Mouse (Mus musculus) limb, embryonic 12.5 days (tissue): ENCODE data around the gene Olfr54. TPM values are rescaled to one million over a fixed set of nuclear protein-coding genes. Genes with fewer than 3 reads are reported as not detected.
"Not testable (repeated sequence)": the region's sequence is repeated elsewhere in the genome, so short reads cannot be mapped to it uniquely, and the experiment has no call there.

Experiments
- ATAC-seq: fragments of 200-750 bp; cut with Nextera tagmentation; 2 replicates; pipeline ENCODE4 v1.8.0; 2017; ENCODE audit warnings: low read depth, moderate TSS enrichment; ENCODE audit not compliant: insufficient number of reproducible peaks, insufficient read depth, low FRiP score, low TSS enrichment
- H3K27ac ChIP-seq: fragments of 300-500 bp; sonication (generic); 2 replicates; pipeline ENCODE4 v1.5.1; 2016; ENCODE audit warnings: mild to moderate bottlenecking, moderate library complexity
- H3K27me3 ChIP-seq: fragments of 300-500 bp; sonication (generic); 2 replicates; pipeline ENCODE4 v1.6.1; 2016; ENCODE audit warnings: mild to moderate bottlenecking, moderate library complexity
- H3K36me3 ChIP-seq: fragments of 300-500 bp; sonication (generic); 2 replicates; pipeline ENCODE4 v1.6.1; 2016; ENCODE audit warnings: mild to moderate bottlenecking, moderate library complexity
- H3K4me1 ChIP-seq: fragments of 300-500 bp; sonication (generic); replicated peaks from 2 replicates; pipeline ENCODE4 v1.6.1; 2016
- H3K4me2 ChIP-seq: fragments of 300-500 bp; sonication (generic); 2 replicates; pipeline ENCODE4 v1.6.1; 2016; ENCODE audit warnings: mild to moderate bottlenecking, moderate library complexity
- H3K4me3 ChIP-seq: fragments of 300-500 bp; sonication (generic); replicated peaks from 2 replicates; pipeline ENCODE4 v1.5.1; 2016; ENCODE audit warnings: mild to moderate bottlenecking
- H3K9ac ChIP-seq: fragments of 300-500 bp; sonication (generic); replicated peaks from 2 replicates; pipeline ENCODE4 v1.6.1; 2016; ENCODE audit warnings: mild to moderate bottlenecking, moderate library complexity
- H3K9me3 ChIP-seq: fragments of 300-500 bp; sonication (generic); 2 replicates; pipeline ENCODE4 v1.6.1; 2016; ENCODE audit warnings: mild to moderate bottlenecking, moderate library complexity
- WGBS: fragments of 180-500 bp; shearing (Covaris S2); methylation state at CpG from one replicate; pipeline ENCODE4 v1.1.7; 2016; 5-methylcytosine and 5-hydroxymethylcytosine counted together
- polyA plus RNA-seq: library from polyadenylated mRNA; unstranded; fragments of >200 nt; fragmentation: Nextera tagmentation; extraction: Ambion mirVana; gene quantifications from 2 replicates; pipeline ENCODE4 v1.2.1, GENCODE M21; 2016

Gene Olfr54
- polyA plus RNA-seq: not detected in 2 replicates

DNA sequence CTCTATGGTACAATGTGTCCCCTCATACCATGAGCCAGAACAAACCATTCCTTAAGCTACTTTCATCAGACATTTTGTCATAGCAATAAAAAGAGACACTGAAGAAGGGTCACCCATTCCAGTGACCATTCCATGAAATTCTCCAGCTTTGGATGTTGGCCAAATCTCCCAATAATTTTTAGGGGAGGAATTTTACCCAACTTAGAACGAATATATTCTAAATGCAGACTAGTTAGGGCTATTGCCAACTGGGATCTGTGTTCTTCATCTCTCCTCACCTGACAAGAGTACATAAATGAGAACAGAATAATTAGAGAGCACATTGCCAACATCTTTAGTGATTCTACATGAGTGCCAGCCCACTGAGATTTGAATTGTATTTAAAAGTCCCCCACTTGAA lies at the start of gene Olfr54:
TSS of gene Olfr54 (plus strand) at position 301 of the 400 bp plus-strand sequence.
- Histone ChIP-seq H3K9ac (no peak within 1 kb of the TSS), H3K4me2 (no peak within 1 kb of the TSS), H3K27ac (no peak within 1 kb of the TSS), H3K36me3 (no peaks in the 10 kb centered on the region), H3K4me1 (no peaks in the 10 kb centered on the region), H3K4me3 (no peak within 1 kb of the TSS), H3K27me3 (no peaks in the 10 kb centered on the region), H3K9me3 (peaks cover 3% of the 10 kb centered on the region; the same call in 1 of the 2 replicates)
- no peak for ATAC-seq
- 77% methylated on average over 1 of the region's 1 CpGs for WGBS

- no peak overlapping the region for H3K9ac ChIP-seq
- no peak overlapping the region for H3K4me3 ChIP-seq
- H3K4me2 ChIP-seq: no peak overlapping the region
- H3K9me3 ChIP-seq: no peaks in the 10 kb centered on the region
- ATAC-seq: no peak
- H3K4me1 ChIP-seq: no peaks in the 10 kb centered on the region
- H3K27me3 ChIP-seq: no peaks in the 10 kb centered on the region
- H3K36me3 ChIP-seq: no peaks in the 10 kb centered on the region
- no peak overlapping the region for H3K27ac ChIP-seq
- 78% methylated on average over 2 of the region's 2 CpGs for WGBS
Observed at GRCm38 (mm10) chr11:50964886-50965285, 49.1 kb upstream of the Olfr54 start.

DNA sequence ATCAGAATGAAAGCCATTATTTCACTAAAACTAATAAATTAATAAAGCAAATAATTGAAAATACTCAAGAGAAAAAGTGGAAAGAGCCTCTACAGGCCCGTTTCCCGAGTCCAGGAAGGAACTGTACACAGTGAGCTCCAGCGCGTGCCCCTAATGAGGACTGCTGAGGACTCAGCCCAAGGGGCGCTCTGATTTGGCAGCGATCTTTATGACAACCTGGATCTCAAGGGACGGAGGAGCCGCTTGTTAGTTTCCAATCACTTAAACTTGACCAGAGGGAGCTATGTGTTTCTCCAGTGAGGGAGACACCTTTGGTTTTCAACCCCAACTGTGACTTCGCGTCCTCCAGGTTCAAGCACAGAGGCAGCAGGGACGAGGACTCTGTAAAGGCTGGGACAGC lies 47.8 kb upstream of the Olfr54 start, which contains the start of gene Olfr1378:
TSS of gene Olfr1378 (plus strand) at position 301 of the 400 bp plus-strand sequence.
- 82% methylated on average over 11 of the region's 11 CpGs for WGBS
- H3K9me3 ChIP-seq: no peaks in the 10 kb centered on the region
- ATAC-seq: no peak
- H3K9ac ChIP-seq: no peak within 1 kb of the TSS
- no peaks in the 10 kb centered on the region for H3K4me1 ChIP-seq
- no peaks in the 10 kb centered on the region for H3K36me3 ChIP-seq
- H3K27me3 ChIP-seq: no peaks in the 10 kb centered on the region
- H3K4me3 ChIP-seq: no peak within 1 kb of the TSS
- H3K4me2 ChIP-seq: no peak within 1 kb of the TSS
- no peak within 1 kb of the TSS for H3K27ac ChIP-seq

DNA sequence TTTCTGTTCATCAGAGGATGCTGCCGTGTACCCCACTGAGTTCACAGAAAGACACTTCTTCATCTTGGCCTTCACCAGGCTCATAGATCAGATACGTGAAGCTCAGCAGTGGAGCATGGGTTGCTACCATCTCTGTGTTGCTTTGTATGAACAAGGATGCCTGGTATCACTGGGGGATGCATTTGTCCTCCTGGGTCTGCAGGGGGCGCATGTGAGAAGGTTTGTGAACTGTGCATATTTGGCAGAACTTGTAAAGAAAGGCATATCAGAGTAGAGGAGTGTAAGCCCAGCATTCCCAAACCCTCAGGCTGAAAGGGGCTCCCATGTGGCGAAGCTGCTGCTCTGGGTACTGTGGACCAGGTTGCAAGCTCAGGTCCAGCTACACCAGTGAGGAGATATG lies 36.8 kb upstream of the Olfr54 start:
- no peaks in the 10 kb centered on the region for H3K9me3 ChIP-seq

DNA sequence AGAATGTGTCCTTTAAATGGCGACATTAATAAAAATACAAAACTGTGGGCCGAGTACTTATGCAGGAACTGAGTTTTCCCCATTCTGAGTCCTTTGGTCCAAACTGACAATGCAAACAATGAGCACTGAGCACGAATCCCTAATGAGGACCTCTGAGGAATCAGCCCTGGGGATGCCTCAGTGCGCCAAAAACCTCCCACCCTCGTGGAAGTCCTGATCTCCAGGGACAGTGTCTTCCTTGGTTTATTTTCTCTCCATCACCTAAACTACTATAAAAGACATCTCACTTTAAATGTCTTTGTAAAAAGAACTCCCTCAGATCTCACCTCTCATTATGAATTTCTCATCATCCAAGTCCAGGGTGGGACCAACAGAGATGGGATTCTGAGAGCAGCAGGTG lies 32.4 kb upstream of the Olfr54 start, which contains the start of gene Olfr1377:
TSS of gene Olfr1377 (plus strand) at position 301 of the 400 bp plus-strand sequence.
- no peak for ATAC-seq
- Histone ChIP-seq H3K4me3 (no peak within 1 kb of the TSS), H3K9me3 (no peaks in the 10 kb centered on the region), H3K4me2 (no peak within 1 kb of the TSS), H3K27ac (no peak within 1 kb of the TSS), H3K9ac (no peak within 1 kb of the TSS), H3K4me1 (no peaks in the 10 kb centered on the region), H3K36me3 (no peaks in the 10 kb centered on the region), H3K27me3 (no peaks in the 10 kb centered on the region)
- WGBS: 72% methylated on average over 5 of the region's 5 CpGs

More for the DNA sequence above, 36.8 kb upstream of the Olfr54 start:
- Histone ChIP-seq H3K27ac (no peak overlapping the region), H3K27me3 (no peaks in the 10 kb centered on the region), H3K4me2 (no peak overlapping the region), H3K36me3 (no peaks in the 10 kb centered on the region), H3K4me1 (no peaks in the 10 kb centered on the region), H3K9ac (no peak overlapping the region), H3K4me3 (no peak overlapping the region)
- no peak for ATAC-seq
- WGBS: 79% methylated on average over 4 of the region's 4 CpGs

DNA sequence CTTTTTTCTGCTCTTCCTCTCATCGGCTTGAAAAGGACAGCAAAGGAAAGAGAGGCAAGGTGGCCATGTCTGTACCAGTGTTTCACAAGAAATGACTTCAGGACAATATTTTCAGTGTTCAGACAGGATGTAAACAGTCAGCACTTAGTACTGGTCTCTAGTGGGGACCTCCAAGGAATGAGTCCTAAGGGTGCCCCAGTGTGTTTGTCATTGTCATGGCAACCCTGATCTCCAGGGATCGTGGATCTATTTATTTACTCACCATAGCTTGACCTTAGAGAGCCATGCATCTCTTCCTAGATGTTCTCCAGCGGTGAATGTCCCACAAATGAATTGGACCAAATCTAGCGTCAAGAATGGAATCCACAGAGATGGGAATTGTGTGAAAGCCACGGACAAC lies 10.7 kb upstream of the Olfr54 start, which contains the start of gene Olfr51:
TSS of gene Olfr51 (plus strand) at position 301 of the 400 bp plus-strand sequence.
- WGBS: 85% methylated on average over 5 of the region's 5 CpGs
- Histone ChIP-seq H3K9me3 (no peaks in the 10 kb centered on the region), H3K4me2 (no peak within 1 kb of the TSS)

DNA sequence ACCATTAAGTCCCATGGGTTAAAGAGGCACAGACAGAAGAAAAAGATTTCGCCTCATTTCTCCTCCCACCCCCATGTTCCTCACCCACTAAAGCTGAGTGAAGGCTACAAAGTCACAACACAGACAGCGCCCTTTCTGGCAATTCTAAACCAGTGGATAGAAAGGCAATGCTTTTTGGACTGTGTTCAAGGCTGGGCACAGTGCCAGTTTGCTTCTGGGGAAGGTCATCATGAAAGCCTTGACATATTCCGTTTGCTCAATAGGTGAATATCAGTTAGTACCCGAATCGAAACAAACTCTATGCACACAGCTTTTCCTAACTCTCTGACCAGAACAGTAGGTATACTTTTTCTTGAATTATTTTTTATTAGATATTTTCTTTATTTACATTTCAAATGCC lies 2.2 kb upstream of the Olfr54 start:
- H3K4me1 ChIP-seq: no peaks in the 10 kb centered on the region
- no peaks in the 10 kb centered on the region for H3K27me3 ChIP-seq
- no peak for ATAC-seq
- H3K9me3 ChIP-seq: peaks cover 3% of the 10 kb centered on the region; the same call in 1 of the 2 replicates
- WGBS: 82% methylated on average over 5 of the region's 5 CpGs
- no peak overlapping the region for H3K9ac ChIP-seq
- H3K4me3 ChIP-seq: no peak overlapping the region
- no peaks in the 10 kb centered on the region for H3K36me3 ChIP-seq
- H3K27ac ChIP-seq: no peak overlapping the region
- H3K4me2 ChIP-seq: no peak overlapping the region

More for the DNA sequence above, 10.7 kb upstream of the Olfr54 start, which contains the start of gene Olfr51:
- H3K4me3 ChIP-seq: no peak within 1 kb of the TSS
- ATAC-seq: no peak
- no peak within 1 kb of the TSS for H3K9ac ChIP-seq
- no peaks in the 10 kb centered on the region for H3K27me3 ChIP-seq
- H3K27ac ChIP-seq: no peak within 1 kb of the TSS
- no peaks in the 10 kb centered on the region for H3K36me3 ChIP-seq
- no peaks in the 10 kb centered on the region for H3K4me1 ChIP-seq

DNA sequence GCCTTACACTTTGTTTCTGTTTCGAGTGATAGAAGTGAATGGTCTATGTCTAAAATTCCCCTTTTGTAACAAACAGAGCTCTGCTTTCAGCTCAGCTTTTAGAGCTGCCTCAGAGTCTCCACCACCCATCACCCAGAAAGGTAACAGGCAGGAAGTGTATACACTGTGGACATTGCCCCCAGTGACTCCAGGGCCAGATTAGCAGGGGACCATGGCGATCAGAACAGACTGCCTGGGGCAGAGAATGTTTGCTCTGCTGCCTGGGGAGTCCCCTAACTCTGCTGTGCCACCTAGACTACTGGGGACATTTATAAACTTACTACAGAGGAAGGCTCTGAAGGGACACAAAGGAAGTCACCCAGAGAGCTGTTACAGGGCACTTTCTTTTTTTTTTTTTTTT lies 2.3 kb downstream of the Olfr54 start:
- WGBS: 46% methylated on average over 2 of the region's 2 CpGs
- H3K27ac ChIP-seq: no peak overlapping the region
- H3K9me3 ChIP-seq: no peaks in the 10 kb centered on the region
- H3K4me2 ChIP-seq: no peak overlapping the region
- no peak for ATAC-seq
- no peaks in the 10 kb centered on the region for H3K4me1 ChIP-seq
- H3K4me3 ChIP-seq: no peak overlapping the region
- no peak overlapping the region for H3K9ac ChIP-seq
- no peaks in the 10 kb centered on the region for H3K27me3 ChIP-seq
- no peaks in the 10 kb centered on the region for H3K36me3 ChIP-seq

DNA sequence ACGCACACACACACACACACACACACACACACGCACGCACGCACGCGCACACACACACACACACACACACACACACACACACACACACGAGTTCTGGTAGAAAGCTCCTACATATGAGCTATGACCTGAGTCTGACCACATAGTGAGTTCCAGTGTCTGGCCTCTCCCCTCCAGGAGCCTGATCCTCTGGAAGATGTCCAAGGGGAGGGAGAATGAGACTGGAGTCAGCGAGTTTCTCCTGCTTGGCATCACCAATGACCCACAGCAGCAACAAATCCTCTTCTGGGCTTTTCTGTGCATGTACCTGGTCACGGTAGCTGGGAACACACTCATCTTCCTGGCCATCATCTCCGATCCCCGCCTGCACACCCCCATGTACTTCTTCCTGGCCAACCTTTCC lies 12.8 kb downstream of the Olfr54 start:
- 90% methylated on average over 11 of the region's 11 CpGs for whole genome bisulfite sequencing
- H3K4me3 ChIP-seq, H3K36me3 ChIP-seq, H3K4me2 ChIP-seq, H3K27me3 ChIP-seq, H3K4me1 ChIP-seq, H3K9ac ChIP-seq, H3K9me3 ChIP-seq, ATAC-seq, H3K27ac ChIP-seq: not testable (repeated sequence)

DNA sequence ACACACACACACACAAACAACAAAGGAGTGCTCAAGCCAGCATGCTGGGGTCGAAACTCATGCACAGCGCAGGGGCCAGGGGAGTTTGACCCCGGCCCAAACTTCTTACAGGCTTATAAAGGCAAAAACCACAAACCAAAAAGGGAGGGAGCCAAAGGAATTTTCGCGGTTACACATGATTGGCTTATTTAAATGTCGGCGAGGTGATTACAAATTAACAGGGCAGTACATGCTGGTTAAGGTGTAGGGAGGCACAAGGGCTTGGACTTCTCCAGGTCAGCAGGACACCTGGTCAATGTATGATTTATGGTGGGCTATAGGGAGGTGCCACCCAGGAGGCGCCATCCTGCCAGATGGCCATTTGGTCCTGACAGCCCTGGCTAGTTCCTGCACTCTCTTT lies 15.3 kb downstream of the Olfr54 start:
- H3K4me1 ChIP-seq, H3K27me3 ChIP-seq, H3K4me3 ChIP-seq, H3K9ac ChIP-seq, H3K9me3 ChIP-seq, H3K36me3 ChIP-seq, ATAC-seq, H3K4me2 ChIP-seq, H3K27ac ChIP-seq: not testable (repeated sequence)
- 55% methylated on average over 8 of the region's 8 CpGs for WGBS

- no peak overlapping the region for H3K4me2 ChIP-seq
- no peak overlapping the region for H3K9ac ChIP-seq
- no peak overlapping the region for H3K4me3 ChIP-seq
- no peaks in the 10 kb centered on the region for H3K27me3 ChIP-seq
- 31% methylated on average over 2 of the region's 2 CpGs for WGBS
- ATAC-seq: no peak
- H3K27ac ChIP-seq: no peak overlapping the region
- no peaks in the 10 kb centered on the region for H3K36me3 ChIP-seq
- no peaks in the 10 kb centered on the region for H3K9me3 ChIP-seq
- no peaks in the 10 kb centered on the region for H3K4me1 ChIP-seq
Observed at GRCm38 (mm10) chr11:51030225-51030624, 16.2 kb downstream of the Olfr54 start.

DNA sequence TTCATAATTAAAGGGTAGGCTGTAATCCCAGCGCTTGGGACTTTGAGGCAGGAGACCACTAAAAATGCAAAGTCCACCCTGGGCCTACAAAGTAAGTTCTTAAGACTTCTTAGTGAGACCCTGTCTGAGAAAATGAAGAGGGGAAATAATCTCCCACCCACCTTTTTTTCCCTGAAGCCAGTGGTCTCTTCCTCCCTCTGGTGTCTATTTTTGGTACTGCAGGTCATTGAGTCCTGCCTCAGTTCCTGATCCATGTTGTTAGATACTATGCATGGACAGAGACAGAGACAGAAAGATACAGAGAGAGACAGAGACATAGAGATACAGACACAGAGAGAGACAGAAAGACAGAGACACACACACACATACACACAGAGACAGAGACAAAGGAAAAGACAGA lies 18.8 kb downstream of the Olfr54 start:
- Histone ChIP-seq H3K36me3 (no peaks in the 10 kb centered on the region), H3K9ac (no peak overlapping the region), H3K4me3 (no peak overlapping the region), H3K27ac (no peak overlapping the region), H3K9me3 (no peaks in the 10 kb centered on the region), H3K4me1 (no peaks in the 10 kb centered on the region), H3K27me3 (no peaks in the 10 kb centered on the region), H3K4me2 (no peak overlapping the region)
- no peak for ATAC-seq
- WGBS: 11% methylated on average over 1 of the region's 1 CpGs
